Mouse (Mus musculus): ENCODE results near the gene Mfsd14a.

Gene Mfsd14a

DNA sequence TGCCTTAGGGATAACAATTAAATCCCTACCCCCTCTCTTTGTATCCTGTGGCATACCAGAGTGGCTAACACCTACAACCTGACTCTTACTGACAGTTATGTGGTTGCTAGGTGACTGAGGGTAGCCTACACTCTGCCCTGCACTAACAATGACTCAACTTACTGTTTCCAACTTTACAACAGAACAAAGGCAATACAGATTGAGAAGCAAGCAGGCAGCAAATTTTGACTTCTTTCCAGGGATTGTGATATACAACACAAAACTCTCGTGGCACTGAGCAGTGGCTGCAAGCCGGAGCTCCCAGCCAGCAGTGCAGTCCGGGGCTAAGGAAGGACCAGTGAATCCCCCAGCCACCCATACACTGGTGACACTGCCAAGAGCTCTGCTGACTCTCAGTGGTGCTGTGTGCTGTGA, 10.4 kb downstream of the Mfsd14a start:
- DNase-seq (ENCODE audit: low spot score in 2 of 2): no peak

GRCm38 (mm10) chr3:116650698-116651097, 11.8 kb downstream of the Mfsd14a start:
- no peak for DNase-seq (ENCODE audit: low spot score in 2 of 2)

DNA sequence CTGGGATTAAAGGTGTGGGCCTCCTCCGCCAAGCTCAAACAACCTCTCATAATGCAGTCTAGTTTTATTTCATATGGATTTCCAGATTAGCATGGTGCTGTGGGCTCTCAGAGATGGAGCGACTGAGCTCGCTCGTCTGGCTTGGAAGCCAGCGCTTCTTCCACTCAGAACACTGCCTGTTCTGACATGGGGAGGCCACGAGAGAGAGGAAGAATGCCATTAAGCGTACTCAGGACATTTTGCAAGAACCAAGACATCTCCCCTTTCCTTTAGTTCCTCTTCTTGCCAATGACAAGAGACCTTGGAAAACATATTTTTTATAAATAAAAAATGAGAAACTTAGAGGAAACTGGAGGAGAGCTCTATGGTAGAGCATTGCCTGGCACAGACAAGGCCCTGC, 13.7 kb downstream of the Mfsd14a start:
- no peak for DNase-seq (ENCODE audit: low spot score in 2 of 2)

GRCm38 (mm10) chr3:116646387-116646786, 16.1 kb downstream of the Mfsd14a start:
- DNase-seq (ENCODE audit: low spot score in 2 of 2): no peak

GRCm38 (mm10) chr3:116642373-116642772, 20.1 kb downstream of the Mfsd14a start:
- DNase-seq (ENCODE audit: low spot score in 2 of 2): no peak

DNA sequence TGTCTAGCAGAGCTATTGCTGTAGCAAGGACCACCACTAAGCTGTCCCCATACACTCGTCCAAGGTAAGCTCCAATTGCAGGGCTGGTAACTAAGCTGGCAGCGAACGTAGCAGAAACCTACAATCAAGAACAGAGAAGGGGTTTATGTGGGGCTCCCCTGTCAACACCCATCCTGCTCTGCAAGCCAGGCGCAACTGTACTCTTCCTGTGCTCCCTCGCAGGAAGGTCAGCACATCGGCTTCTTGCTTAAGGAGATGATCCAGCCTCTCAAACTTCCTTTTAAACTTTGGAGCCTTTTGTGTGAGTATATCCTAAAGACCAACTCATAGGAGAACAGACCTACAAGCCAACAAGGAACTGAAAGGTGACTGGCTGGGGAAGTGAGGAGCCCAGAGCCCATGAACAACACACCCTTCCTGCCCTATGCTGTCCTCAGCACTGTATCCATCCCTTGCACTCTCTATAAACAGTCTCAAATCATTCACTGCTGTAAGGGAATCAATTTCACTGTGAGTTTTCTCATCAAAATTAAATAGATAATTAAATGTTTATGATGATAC, 20.6 kb downstream of the Mfsd14a start:
- no peak for DNase-seq (ENCODE audit: low spot score in 2 of 2)

DNA sequence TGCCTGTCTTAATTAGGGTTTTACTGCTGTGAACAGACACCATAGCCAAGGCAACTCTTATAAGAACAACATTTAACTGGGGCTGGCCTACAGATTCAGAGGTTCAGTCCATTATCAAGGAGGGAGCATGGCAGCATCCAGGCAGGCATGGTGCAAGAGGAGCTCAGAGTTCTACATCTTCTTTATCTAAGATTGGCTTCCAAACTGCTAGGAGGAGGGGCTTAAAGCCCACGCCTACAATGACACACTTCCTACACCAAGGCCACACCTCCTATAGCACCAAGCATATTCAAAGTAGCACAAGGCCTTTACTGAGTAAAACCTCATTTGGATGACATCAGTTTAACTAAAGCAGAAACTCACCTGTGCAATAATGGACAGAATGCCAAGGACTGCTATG, 22.5 kb downstream of the Mfsd14a start:
- DNase-seq (ENCODE audit: low spot score in 2 of 2): no peak

- DNase-seq (ENCODE audit: low spot score in 2 of 2): no peak
Observed at GRCm38 (mm10) chr3:116638572-116638971, 23.9 kb downstream of the Mfsd14a start.

GRCm38 (mm10) chr3:116637693-116638476, 24.6 kb downstream of the Mfsd14a start:
- no peak for DNase-seq (ENCODE audit: low spot score in 2 of 2)

GRCm38 (mm10) chr3:116635799-116636198, 26.7 kb downstream of the Mfsd14a start:
- no peak for DNase-seq (ENCODE audit: low spot score in 2 of 2)

DNA sequence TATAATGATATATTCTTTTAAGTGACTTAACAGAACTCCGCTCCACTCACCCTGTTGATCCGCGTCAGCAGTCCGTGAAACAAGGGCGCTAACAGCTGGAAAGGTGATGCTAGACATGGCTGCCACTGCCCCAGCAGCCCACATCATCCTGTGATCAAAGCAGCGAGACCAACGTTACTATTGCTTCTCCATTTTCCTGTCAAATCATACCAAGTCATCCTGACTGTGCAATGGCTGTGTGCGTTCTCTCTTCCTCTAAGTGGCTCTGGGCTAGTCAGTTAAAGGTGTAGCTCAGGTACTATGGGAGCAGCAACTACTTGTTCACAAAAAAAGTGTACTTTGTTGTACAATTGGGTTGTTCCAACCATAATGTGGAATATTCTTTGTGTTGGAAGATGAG, 27.6 kb downstream of the Mfsd14a start:
- DNase-seq (ENCODE audit: low spot score in 2 of 2): no peak

DNA sequence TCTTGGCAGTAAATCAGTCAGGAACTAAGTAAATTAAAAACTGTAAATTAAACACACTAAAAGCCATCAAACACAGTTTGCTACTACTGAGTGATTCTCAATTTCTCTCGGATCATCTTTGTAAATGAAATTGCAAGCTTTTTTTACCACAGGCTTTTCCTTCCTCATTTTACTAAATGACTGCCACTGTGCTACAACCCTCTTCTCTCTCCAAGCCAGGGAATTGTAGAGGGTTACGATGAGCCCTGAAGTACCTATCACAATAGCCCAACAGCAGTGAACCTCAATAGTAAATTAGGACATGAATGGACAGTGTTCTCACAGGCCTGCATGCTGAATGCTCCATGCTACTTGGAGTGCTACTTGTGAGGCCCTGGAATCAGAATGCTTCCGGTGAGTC, 28.4 kb downstream of the Mfsd14a start:
- DNase-seq (ENCODE audit: low spot score in 2 of 2): no peak

GRCm38 (mm10) chr3:116632971-116633370, 29.5 kb downstream of the Mfsd14a start:
- DNase-seq (ENCODE audit: low spot score in 2 of 2): no peak

DNA sequence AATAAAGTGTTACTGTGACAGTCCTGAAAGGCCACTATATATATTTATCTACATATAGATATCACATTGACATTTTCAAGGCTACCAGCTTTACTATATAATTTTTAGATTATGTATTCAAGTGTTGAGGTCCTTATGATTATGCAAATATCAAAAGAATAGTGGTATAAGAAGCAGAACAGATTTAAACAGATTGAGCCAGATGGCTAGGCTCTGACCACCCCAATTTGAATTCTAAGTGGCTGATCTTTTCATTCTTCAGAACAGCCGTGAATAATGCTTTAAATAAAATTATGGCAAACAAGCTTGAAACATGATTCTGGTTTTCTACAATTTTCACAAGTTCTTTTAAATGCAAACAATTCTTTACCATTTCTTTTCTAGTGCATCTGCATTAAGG, 31.0 kb downstream of the Mfsd14a start:
- DNase-seq (ENCODE audit: low spot score in 2 of 2): no peak

DNA sequence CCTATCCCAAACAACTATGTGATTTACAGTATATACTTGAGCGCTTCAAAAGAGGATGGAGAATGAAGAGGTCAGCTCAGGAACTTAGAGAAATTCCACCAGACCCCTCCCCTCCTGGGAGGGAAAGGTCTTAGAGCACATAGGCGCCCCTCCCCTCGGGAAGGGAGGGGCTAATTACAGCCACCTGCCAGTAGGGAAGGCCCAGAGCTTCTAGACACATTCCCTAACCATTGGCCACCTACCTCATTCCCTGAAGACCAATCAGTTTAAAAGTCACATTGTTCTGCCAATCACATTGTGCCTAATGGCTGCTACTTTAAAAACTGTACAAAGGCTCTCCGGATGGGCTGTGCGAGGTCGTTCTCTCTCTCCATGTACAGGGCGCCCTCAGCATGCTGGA, 39.8 kb downstream of the Mfsd14a start:
- DNase-seq (ENCODE audit: low spot score in 2 of 2): no peak

GRCm38 (mm10) chr3:116620636-116621370, 41.7 kb downstream of the Mfsd14a start:
- no peak for DNase-seq (ENCODE audit: low spot score in 2 of 2)

DNA sequence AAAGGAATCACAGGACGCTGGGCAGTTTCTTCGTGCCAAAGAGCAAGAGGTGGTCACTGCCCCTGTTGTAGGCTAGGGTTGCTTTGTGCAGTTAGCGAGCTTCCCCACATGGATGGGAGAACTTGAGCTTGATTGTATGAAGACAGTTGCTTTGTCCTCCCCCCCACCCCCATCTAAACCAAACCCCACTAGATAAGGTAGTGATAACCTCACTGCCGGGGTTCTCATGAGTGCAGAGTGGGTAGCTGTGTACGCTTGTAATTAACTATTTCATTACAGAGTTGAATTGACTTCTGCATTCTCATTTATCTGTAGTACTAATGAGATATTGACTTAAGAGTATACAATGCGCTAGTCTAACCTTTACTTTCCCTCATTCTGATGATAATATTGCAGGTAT, 43.6 kb downstream of the Mfsd14a start:
- DNase-seq (ENCODE audit: low spot score in 2 of 2): no peak

GRCm38 (mm10) chr3:116615318-116616068, 47.0 kb downstream of the Mfsd14a start:
- no peak for DNase-seq (ENCODE audit: low spot score in 2 of 2)

DNA sequence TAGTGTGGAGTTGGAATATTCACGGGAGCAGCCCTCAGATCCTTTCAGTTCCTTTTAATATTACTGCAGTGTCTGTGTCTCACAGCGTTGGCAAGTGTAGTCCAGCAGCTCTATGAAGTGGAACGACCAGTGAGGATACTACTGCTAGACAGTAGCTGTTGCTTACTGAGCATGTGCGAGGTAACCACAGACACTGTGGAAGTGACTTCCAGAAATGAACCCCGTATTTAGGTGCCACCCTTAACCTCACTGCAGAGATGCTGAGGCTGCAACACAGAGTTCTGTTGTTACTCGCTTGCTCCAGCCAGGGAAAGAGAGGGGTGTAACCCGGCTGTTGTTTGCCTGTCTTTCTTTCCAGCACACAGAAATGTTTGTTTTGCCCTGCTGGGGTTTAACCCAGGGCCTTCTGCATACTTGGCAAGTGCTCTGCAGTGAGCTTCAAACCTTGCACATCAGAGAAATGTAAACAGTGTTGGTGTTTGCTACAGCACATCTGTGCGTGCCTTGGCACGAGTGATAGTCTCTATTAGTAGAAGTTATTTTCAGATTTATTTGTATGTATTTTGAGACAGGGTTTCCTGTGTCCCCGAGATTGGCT, 48.1 kb downstream of the Mfsd14a start, which contains the start of gene Trmt13:
Gene Trmt13, minus strand, starts transcription at position 293 of the 598 bp plus-strand sequence.
- DNase-seq (ENCODE audit: low spot score in 2 of 2): no peak

DNA sequence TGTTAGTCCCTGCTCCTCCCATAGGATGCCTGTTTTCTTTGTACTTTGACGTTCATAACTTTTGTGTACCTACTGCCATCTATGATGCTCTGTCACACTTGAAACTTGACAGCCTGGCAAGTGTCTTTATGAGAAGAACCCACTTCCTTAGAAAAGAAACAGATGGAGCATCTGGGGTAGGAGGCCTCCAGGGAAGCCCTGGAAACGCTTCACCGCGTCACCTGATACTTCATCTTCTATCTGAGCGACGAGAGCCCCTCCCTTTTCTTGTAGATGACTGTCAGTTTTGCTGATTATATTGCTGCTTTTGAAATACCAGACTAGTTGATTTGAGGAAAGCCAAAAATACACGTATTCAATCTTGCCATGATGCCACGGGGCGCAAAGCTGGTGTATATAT, 57.9 kb downstream of the Mfsd14a start:
- DNase-seq (ENCODE audit: low spot score in 2 of 2): no peak

DNA sequence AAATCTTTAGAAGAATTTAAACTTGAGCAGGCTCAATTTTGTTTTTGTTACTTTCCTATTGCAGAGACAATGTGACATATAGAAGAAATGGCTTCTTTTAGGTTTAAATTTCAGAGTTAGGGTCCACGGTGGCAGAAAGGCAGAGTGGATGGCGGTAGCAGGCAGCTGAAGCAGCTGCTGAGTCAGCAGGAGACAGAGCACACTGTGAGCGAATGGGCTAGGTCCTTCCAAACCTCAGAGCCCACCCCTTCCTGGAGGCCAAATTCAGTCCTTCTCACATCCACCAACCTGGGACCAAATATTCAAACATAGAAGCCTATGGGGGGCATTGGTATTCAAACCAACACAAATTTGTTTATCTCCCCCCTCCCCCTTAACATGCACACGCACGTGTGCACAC, 60.7 kb downstream of the Mfsd14a start:
- DNase-seq (ENCODE audit: low spot score in 2 of 2): no peak

DNA sequence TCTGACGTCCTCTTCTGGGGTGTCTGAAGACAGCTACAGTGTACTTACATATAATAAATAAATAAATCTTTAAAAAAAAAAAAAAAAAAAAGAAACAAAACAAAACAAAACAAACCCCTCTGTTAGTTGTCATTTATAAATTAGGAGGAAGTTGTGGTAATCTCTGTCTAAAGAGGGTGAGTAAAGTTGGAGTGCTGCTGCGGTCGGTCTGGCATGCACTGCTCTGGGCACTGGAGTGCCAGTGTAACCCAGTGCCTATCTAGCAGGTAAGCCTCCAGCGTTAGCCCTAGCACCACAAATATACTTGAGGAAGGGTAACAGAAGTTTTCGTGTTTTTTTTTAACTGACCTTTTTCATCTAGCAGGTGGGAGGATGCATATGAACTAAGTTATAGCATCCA, 61.5 kb downstream of the Mfsd14a start:
- no peak for DNase-seq (ENCODE audit: low spot score in 2 of 2)

Data from spleen, postnatal 10 days (tissue).